Mouse (Mus musculus): ENCODE results near the gene Lrrc55. TPM values are rescaled to one million over a fixed set of nuclear protein-coding genes. Genes with fewer than 3 reads are reported as not detected.

The Lrrc55 gene
- total RNA-seq, 2 experiments from 2014 or later: not detected

DNA sequence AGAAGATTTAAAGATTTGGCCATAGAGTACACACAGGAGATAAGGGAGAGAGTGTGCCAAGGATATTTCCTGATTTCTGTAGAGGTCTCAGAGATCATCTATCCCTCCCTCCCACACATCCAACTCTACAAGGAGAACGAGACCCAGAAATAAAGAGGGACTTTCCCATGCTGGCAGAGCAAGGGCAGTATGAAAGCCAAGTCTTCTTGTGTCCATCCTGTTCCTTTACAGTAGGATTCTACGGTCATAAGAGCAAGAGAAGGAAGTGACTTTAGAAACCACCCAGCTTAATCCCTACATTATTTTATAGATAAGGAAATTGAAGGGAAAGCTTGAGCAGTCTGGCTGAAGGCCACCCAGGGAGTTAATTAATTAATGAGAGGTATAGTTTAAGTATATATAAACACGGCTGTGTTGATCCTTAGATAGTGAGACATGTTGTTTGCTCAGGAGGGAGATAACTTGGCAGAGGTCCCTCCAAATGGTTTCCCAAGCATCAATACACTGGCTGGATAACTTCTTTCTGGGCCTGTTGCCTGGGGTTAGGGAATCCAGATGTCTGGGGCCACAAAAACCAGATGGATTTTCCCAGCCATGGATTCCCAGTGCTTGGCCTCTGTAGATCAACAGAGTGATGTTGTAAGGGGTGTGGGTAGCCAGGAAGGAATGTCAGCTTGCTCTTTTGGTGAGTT, 24.8 kb downstream of the Lrrc55 start:
- ATAC-seq (replicated peaks; ENCODE audit: poor library complexity): no peak

DNA sequence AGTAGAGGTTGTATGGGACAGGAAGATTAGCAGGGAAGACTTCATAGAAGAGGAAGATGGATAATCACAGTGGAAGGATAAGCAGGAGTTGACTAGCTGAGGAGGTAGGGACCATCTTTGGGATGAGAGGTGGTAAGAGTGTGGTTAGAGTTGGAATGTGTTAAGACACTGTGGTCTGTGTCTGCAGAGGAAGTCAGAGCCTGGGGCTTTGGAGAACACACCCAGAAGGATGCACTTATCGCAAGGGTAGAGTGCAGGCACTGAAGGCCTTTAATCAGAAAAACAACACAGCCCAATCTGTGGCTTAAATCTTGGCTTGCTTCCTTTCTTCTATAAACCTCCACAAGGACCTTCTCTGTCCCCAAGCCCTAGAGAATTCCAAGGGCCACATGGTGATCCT, 28.7 kb downstream of the Lrrc55 start:
- peak; percentile 47 for ATAC-seq (replicated peaks; ENCODE audit: poor library complexity)

DNA sequence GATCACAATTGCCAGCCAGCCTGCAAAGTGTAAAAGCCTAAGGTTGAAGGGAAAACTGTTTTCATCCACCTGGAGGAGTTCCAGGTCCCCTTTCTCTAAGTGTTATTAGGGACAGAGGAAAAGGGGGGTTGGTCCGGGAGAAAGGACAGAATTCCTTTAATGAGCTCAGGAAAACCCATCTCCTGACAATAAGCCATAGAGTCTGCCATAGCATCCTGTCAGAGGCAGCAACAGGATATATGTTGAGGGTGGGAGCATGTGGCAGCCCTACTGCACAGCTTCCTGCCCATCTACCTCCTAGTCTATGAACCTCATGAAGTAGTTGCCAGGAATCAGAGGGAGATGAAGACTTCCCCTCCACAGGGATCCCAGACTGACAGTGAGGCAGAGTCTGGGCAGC, 29.4 kb downstream of the Lrrc55 start:
- ATAC-seq (replicated peaks; ENCODE audit: poor library complexity): peak; percentile 7; the same call in 1 of the 2 replicates

GRCm38 (mm10) chr2:85163311-85164047, 33.5 kb downstream of the Lrrc55 start:
- ATAC-seq (replicated peaks; ENCODE audit: poor library complexity): no peak

DNA sequence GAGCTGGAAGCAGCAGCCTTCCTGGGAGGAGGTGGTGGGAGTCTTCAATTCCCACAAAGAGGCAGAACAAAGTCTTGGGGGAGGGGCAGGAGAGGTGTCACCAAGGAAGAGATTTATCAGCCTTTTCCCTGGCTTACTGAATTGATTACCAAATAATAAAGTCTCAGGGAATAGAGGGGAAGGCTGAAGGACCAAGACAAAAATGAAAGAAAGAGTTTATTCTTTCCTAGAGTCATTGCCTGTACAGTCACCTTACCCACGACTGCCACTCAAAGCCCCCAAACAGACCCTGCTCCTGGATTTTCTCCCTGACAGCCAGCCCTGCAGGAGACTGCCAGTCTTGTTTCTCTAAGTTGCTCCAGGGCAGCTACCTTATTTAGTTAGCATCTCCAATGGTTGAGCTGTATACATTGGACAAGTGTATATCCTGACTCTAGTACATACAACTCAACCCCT, 35.3 kb downstream of the Lrrc55 start:
- ATAC-seq (replicated peaks; ENCODE audit: poor library complexity): no peak

- ATAC-seq (replicated peaks; ENCODE audit: poor library complexity): no peak
Observed at GRCm38 (mm10) chr2:85160901-85161637, 35.9 kb downstream of the Lrrc55 start.

DNA sequence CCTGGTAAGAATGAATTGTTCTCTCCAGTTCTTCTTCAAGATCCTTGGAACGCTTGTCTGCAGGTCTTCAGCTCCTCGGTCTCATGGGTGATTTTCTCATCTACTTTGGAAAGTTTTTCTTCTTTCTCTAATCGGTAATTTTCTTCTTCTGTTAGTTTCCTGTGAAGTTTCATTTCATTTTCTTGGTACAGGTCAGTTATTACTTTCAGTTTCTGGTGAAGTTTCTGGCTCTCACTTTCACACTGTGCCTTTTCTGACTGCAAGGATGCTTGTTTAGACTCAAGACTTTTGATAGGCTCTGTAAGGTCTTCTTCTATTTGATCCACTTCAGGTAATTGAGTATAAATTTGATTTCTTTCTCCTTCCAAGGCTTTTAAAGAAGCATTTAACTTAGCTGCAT, 39.6 kb downstream of the Lrrc55 start:
- ATAC-seq (replicated peaks; ENCODE audit: poor library complexity): no peak

DNA sequence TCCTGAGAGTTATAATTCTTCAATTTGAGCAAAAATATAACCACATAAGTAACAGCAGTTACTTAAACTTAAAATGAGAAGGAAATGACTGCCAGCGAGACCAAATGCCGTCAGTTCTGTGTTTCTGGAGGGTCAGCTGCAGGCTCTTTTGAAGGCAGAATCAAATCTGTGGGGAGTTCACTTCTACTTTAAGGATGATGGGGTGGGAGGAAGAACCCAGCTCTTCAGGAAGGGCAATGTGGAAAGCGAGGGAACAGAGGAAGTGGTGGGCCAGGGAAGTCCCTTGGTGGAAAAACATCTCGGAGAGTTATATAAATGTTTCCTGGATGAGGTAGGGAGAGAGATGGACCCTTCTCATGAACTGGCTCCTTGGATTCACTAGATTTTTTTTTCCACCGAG, 40.9 kb downstream of the Lrrc55 start:
- ATAC-seq (replicated peaks; ENCODE audit: poor library complexity): no peak; the same call in 1 of the 2 replicates

- ATAC-seq (replicated peaks; ENCODE audit: poor library complexity): no peak
Observed at GRCm38 (mm10) chr2:85155334-85155733, 41.7 kb downstream of the Lrrc55 start.

GRCm38 (mm10) chr2:85151233-85151632, 45.8 kb downstream of the Lrrc55 start:
- no peak for ATAC-seq (replicated peaks; ENCODE audit: poor library complexity)

- peak; percentile 77 for ATAC-seq (replicated peaks; ENCODE audit: poor library complexity)
Observed at GRCm38 (mm10) chr2:85150373-85150772, 46.6 kb downstream of the Lrrc55 start.

- ATAC-seq (replicated peaks; ENCODE audit: poor library complexity): no peak
Observed at GRCm38 (mm10) chr2:85147481-85147880, 49.5 kb downstream of the Lrrc55 start.

DNA sequence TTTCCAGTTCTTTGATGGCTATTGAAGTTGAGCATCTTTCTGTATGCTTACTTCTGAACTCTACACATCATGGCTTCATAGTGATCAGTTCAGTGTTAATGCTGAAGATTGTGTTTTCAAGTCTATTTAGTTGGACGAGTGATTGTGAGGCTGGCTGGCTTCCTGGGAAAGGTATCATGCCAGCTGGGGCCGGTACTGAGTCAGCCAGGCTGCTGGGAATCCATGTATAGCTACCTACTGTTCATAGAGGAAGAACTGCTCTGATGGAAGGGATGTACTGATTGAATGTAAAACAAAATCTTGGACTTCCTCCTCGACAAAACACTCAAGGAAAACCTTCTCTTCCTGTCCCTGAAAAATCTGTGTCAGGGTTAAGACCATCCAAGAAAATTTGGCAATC, 51.7 kb downstream of the Lrrc55 start:
- ATAC-seq (replicated peaks; ENCODE audit: poor library complexity): no peak

DNA sequence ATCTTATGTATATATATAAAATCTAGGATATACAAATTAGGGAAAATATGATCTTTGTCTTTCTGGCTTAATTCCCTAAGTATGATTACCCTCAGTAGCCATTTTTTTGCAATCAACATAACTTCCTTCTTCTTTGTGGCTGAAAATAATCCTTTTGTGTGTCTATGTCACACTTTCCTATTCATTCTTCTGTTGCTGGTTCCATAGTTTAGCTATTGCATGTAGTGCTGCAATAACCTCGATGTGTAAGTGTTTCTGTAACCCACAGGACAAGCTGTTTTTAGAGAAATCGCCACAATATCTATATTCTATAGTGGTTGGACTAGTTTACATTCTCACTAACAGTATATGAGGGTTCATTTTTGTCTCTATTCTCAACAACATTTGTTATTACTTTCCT, 52.1 kb downstream of the Lrrc55 start:
- peak; percentile 73 for ATAC-seq (replicated peaks; ENCODE audit: poor library complexity)

- ATAC-seq (replicated peaks; ENCODE audit: poor library complexity): no peak
Observed at GRCm38 (mm10) chr2:85140833-85141232, 56.2 kb downstream of the Lrrc55 start.

- no peak for ATAC-seq (replicated peaks; ENCODE audit: poor library complexity)
Observed at GRCm38 (mm10) chr2:85139846-85140245, 57.2 kb downstream of the Lrrc55 start.

DNA sequence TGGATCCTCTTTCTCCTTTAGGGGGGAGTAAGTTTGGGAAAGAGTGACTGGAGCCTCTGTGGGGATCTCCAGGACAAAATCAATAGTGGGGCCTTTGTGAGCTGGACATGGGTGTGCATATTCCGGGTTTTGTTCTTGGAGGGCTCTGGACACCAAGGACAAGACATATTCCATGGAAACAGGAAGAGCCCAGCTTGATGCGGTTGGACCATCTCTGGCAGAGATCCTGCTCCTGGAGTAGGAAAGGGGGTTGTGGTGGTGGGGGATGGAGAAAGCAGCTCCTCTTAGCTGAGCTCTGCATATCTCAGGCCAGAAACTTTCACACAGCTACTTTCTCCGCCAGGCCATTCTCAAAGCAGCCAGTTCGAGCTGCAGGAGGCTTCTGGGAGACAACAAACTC, 57.6 kb downstream of the Lrrc55 start:
- no peak for ATAC-seq (replicated peaks; ENCODE audit: poor library complexity)

- ATAC-seq (replicated peaks; ENCODE audit: poor library complexity): peak; percentile 21; the same call in 1 of the 2 replicates
Observed at GRCm38 (mm10) chr2:85138143-85138542, 58.9 kb downstream of the Lrrc55 start.

DNA sequence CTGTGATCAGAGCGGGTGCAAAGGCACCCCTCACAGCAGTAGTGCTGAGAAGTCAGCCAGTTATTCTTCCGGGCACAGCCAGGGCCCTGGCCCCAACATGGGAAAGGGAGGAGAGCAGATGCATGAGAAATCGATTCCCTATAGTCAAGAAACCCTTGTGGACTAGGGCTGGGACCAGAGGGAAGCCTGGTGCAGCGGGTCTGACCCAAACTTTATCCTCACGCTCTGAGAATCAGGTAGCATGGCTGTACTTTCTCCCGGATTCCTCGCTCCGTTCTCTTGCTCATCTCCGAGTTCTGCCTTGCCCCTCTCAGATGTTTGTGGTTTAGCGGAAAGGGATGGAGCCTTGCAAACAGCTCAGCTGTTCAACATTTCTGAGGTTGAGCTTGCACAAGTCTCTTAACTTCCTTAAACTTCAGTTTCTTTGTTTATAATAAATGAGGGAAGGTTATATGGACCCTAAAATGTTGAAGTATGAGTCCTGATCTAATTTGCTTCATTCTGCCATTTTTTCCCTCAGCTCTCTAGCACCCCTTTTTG, 59.3 kb downstream of the Lrrc55 start:
- peak; percentile 73 for ATAC-seq (replicated peaks; ENCODE audit: poor library complexity)

GRCm38 (mm10) chr2:85136831-85137520, 60.0 kb downstream of the Lrrc55 start:
- ATAC-seq (replicated peaks; ENCODE audit: poor library complexity): no peak

GRCm38 (mm10) chr2:85136089-85136488, 60.9 kb downstream of the Lrrc55 start, which contains the start of gene Aplnr:
TSS of gene Aplnr (plus strand) at chr2:85136225.
- 0 out of 2 replicates have a peak, but pooled peaks have one; percentile 8 for ATAC-seq (replicated peaks; ENCODE audit: poor library complexity)

Data from megakaryocyte progenitor cell, adult 5-6 weeks (primary cell).